Mouse (Mus musculus) CD4-positive helper T cell, adult 2 months (primary cell): ENCODE measurements around the gene Fgfr2.

ENCODE experiments used
- DNase-seq: peaks from one replicate; pipeline ENCODE4 v3.0.0-alpha.2; 2012; ENCODE audit warnings: low read depth, missing footprints, low spot score

Gene Fgfr2

DNA sequence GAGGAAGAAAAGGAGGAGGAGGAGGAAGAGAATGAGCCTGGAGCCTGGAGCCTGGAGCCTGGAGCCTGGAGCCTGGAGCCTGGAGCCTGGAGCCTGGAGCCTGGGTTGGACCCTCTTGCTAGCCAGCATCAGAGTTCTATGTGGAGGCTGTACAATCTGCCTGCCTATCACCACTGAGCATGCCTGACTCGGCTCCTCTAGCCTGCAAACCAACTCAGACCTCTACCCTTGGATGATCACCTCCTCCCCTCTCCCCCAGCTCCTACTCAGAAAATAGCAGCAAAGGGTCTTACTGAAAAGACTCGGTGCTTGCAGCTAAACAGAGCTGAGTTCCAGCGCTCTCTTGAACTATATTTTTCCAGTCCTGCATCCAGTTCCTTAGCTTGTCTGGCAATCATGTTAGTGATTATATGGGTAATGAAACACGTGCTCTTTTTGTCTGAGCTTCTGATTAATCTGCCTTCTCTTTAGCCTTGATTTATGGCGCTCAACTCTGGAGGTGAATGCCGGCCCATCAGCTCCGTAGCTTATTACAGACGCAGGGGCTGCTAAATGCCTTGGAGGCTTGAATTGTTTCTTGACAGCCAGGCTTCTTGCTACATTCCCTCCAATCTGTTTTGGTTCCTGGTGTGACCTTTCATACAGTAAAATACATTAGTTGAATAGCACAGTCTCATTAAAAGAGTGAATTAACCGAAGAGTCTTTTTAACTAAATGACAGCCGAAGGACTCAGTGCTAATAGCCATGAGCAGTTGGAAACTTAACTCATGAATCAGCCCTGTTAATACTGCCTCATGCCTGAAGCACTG is 1345.5 kb downstream of the Fgfr2 start:
- DNase-seq = no peak

GRCm38 (mm10) chr7:131776191-131776752 is 1346.9 kb downstream of the Fgfr2 start:
- no peak for DNase-seq

- DNase-seq = no peak
Measured at GRCm38 (mm10) chr7:131757922-131758321, 1365.2 kb downstream of the Fgfr2 start.

- DNase-seq = no peak
Measured at GRCm38 (mm10) chr7:131747152-131748010, 1375.8 kb downstream of the Fgfr2 start.

- no peak for DNase-seq
Measured at GRCm38 (mm10) chr7:131746752-131747151, 1376.4 kb downstream of the Fgfr2 start.

DNA sequence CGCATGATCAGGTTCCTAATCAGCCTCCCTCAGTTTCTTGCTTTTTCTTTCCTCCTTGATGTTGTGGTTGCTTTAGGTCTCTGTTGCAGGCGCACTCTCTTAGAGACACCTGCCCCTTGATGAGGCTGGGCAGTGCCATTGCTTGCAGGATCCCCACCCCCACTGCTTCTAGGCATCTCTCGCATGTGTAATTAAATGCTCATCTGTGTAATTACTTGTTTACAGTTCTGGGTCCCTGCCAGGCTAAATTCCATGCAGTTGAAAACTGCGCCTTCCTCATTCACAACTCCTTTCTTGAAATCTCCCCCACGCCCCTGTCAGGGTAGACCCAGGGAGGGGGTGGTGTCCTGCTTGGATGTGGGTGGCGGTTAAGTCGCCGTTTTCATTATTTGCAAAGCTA is 1380.0 kb downstream of the Fgfr2 start:
- no peak for DNase-seq

DNA sequence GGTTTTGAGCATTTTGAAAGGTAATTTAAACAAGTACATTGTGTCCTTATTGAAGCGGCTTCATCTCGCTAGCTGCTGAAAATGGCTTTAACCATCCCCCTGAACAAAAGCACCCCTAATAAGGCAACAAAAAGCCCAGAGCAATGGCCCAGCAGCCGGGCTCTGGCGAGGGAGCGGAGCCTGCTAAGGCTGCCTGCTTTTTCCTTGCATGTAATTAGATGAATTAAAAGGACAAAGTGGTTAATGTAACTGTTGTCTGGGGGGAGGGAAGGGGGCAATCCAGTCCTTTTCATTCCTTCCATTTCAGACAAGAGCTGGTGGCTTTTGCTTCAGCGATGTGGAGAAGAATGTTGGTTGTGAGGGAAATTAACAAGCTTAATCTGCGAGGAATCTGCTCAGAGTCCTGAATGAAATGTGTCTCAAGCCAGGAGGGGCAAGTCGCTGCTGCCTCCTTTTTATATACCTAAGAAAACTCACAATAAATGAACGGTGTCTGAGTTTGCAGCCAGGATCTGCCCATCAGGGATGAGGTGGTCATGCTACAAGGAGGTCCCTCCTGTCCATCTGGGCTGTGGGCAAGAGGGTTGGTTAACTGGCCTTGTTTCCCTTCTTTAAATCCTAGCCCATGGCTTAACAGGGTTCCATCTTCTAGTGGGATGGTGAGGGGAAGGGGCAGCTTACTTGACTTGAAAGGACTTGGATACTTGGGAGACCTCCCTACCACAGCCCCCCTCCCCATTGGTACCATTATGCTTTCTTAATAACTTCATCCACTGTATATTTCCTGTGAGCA is 1400.2 kb downstream of the Fgfr2 start:
- no peak for DNase-seq

GRCm38 (mm10) chr7:131722316-131722715 is 1400.8 kb downstream of the Fgfr2 start:
- no peak for DNase-seq

DNA sequence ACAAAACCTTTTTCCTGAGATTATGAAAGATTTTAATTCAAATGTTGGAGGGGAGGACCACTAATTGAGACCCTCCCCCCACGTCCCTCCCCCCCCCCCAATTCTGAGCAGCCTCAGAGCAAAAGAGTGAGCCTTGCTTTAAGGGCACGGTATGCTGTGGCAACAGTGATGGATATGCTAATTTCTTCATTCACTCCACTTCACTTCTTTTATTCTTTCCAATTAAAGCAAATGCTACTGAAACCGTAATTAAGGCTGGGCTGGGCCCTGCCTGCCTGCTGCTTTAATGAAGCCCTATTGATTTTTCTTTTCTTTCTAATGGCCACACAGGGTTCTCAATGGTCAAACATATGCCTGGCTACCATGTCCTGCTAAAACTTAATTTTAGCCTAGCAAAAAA is 1404.9 kb downstream of the Fgfr2 start:
- DNase-seq = no peak

GRCm38 (mm10) chr7:131713076-131713475 is 1410.1 kb downstream of the Fgfr2 start:
- no peak for DNase-seq

- DNase-seq = no peak
Measured at GRCm38 (mm10) chr7:131696889-131697288, 1426.3 kb downstream of the Fgfr2 start.

- no peak for DNase-seq
Measured at GRCm38 (mm10) chr7:131687324-131687723, 1435.8 kb downstream of the Fgfr2 start.

- DNase-seq = no peak
Measured at GRCm38 (mm10) chr7:131677126-131677525, 1446.0 kb downstream of the Fgfr2 start.

GRCm38 (mm10) chr7:131670586-131670985 is 1452.6 kb downstream of the Fgfr2 start:
- DNase-seq = no peak

- DNase-seq = no peak
Measured at GRCm38 (mm10) chr7:131669326-131669725, 1453.8 kb downstream of the Fgfr2 start.

- DNase-seq = no peak
Measured at GRCm38 (mm10) chr7:131660726-131661125, 1462.4 kb downstream of the Fgfr2 start.

DNA sequence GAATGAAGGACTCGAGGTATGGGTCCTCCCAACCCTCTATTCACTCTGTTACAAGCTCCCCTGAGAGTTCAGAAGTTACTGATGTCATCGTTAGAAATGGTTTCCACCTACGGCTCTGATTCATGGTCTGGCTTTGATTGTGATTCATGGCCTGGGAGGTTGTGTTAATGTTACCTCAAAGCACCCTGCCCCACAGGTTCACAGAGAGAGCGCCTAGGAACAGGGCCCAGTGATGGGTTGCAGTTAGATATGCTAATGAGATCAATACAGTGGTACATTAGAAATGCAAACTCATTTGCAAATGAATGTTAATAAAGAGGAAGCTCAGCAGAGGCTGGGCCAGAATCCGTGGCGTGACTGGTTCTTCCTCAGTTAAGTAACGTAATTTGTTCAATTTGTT is 1467.1 kb downstream of the Fgfr2 start:
- no peak for DNase-seq

- DNase-seq = no peak
Measured at GRCm38 (mm10) chr7:131653416-131653815, 1469.7 kb downstream of the Fgfr2 start.

DNA sequence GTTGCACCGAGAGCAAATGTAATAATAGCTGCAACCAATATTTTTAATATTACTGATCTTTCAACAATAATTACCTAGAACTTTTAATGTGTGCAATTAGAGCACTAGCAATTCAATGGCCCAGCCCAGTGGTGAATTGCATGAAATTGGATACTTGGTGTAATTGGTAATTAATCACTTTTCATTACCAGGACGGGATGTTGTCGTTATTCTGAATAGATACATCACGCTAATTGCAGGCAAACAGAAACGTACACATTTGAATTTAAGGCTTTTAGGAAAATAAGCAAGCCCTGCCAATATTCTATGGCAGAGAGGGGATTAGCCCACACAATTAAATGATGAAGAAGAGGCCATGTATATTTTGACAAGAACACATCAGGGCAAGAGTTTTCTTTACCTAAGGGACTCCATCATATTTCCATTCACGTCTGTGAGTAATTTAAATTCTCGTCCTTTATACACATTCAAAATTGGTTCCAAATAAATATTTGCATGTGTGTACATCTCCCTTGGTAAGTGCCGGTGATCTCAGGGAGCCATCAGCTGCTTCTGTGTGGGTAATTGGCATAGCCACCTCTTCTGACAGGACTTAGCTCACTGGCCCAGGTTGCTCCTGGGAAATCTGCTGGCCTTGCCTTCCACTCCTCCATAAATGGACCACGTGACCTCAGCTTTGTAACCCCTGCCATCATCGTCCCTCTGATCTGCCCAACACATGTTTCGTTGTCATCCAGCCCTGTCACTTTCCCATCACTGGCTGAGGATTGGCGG is 1471.0 kb downstream of the Fgfr2 start:
- no peak for DNase-seq

DNA sequence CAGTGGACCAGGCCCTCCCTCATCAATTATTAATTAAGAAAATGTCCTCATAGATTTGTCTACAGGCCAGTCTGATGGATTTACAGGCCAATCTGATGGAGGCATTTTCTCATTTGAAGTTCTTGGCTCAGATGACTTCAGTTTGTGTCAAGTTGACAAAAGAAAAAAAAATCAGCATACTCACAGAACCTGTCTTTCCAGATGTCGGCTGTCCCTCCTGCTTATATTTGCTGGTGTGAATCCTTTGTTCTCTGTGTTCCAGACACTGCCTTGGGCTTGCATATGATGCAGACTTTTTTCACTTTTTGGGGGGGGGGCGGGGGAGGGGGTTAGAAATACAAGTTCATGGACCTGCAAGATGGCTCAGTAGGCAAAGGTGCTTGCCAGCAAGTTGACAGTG is 1472.9 kb downstream of the Fgfr2 start:
- DNase-seq = no peak

DNA sequence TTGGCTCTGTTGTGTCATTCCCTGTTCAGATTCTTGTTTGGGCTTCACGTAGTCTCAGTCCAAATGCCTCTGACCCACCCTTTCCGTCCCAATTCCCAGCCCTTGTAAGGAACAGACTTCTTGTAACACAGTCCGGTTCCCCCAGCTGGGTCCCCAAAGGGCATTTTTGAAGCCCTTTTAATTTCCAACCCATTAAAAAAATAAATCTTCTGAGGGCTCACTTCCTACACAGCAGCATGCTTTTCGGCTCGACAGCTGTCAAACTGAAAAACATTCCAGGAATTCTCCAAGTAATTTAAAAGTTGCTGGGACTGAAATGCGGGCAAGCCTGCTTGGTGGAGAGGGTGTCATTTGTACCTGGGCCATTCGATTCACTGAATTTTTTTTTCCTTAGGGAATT is 1474.9 kb downstream of the Fgfr2 start:
- no peak for DNase-seq
